Mouse (Mus musculus): Measurements from ENCODE around the gene Chst11. TPM values are rescaled to one million over a fixed set of nuclear protein-coding genes. Genes with fewer than 3 reads are reported as not detected.

The Chst11 gene
- polyA plus RNA-seq, 1 experiment from 2014 or later, result 2.0 TPM

- peaks cover 18% of the 10 kb centered on the region for H3K4me1 ChIP-seq (replicated peaks; ENCODE audit: control insufficient read depth, insufficient read depth, low read length)
- no peak overlapping the region for H3K4me2 ChIP-seq (ENCODE audit: low read length)
- no peaks in the 10 kb centered on the region; the same call in 1 of the 2 replicates for H3K9me3 ChIP-seq (ENCODE audit: control insufficient read depth, low read length)
- no peak overlapping the region for H3K27ac ChIP-seq (ENCODE audit: low read depth)
- no peak overlapping the region for H3K9ac ChIP-seq (ENCODE audit: low read length)
- H3K27me3 ChIP-seq (replicated peaks; ENCODE audit: control insufficient read depth, insufficient read depth, low read length), result no peaks in the 10 kb centered on the region
- 82% methylated on average over 9 of the region's 9 CpGs for WGBS
- no peak overlapping the region for H3K4me3 ChIP-seq (ENCODE audit: low read depth, low read length)
- no peaks in the 10 kb centered on the region for H3K36me3 ChIP-seq (ENCODE audit: control insufficient read depth, insufficient read depth, low read length)
- no peak for DNase-seq (ENCODE audit: low spot score)
- no peak for ATAC-seq (replicated peaks; ENCODE audit: low FRiP score, low TSS enrichment, low read depth)
Measured at GRCm38 (mm10) chr10:83153887-83154286, 168.6 kb downstream of the Chst11 start.

GRCm38 (mm10) chr10:83157289-83157688 lies 172.0 kb downstream of the Chst11 start:
- Histone ChIP-seq H3K27me3 (replicated peaks; ENCODE audit: control insufficient read depth, insufficient read depth, low read length) (no peaks in the 10 kb centered on the region), H3K9ac (ENCODE audit: low read length) (no peak overlapping the region), H3K4me2 (ENCODE audit: low read length) (no peak overlapping the region), H3K36me3 (ENCODE audit: control insufficient read depth, insufficient read depth, low read length) (no peaks in the 10 kb centered on the region), H3K27ac (ENCODE audit: low read depth) (no peak overlapping the region), H3K4me1 (replicated peaks; ENCODE audit: control insufficient read depth, insufficient read depth, low read length) (peaks cover 20% of the 10 kb centered on the region), H3K9me3 (ENCODE audit: control insufficient read depth, low read length) (no peaks in the 10 kb centered on the region; the same call in 1 of the 2 replicates), H3K4me3 (ENCODE audit: low read depth, low read length) (no peak overlapping the region)
- WGBS, result 72% methylated on average over 5 of the region's 5 CpGs
- ATAC-seq (replicated peaks; ENCODE audit: low FRiP score, low TSS enrichment, low read depth), result no peak
- no peak for DNase-seq (ENCODE audit: low spot score)

GRCm38 (mm10) chr10:83158322-83158721 lies 173.0 kb downstream of the Chst11 start:
- Histone ChIP-seq H3K4me3 (ENCODE audit: low read depth, low read length) (no peak overlapping the region), H3K4me1 (replicated peaks; ENCODE audit: control insufficient read depth, insufficient read depth, low read length) (peaks cover 20% of the 10 kb centered on the region), H3K27ac (ENCODE audit: low read depth) (no peak overlapping the region), H3K27me3 (replicated peaks; ENCODE audit: control insufficient read depth, insufficient read depth, low read length) (no peaks in the 10 kb centered on the region), H3K36me3 (ENCODE audit: control insufficient read depth, insufficient read depth, low read length) (no peaks in the 10 kb centered on the region), H3K9ac (ENCODE audit: low read length) (no peak overlapping the region), H3K9me3 (ENCODE audit: control insufficient read depth, low read length) (no peaks in the 10 kb centered on the region; the same call in 1 of the 2 replicates), H3K4me2 (ENCODE audit: low read length) (no peak overlapping the region)
- 71% methylated on average over 8 of the region's 8 CpGs for WGBS
- no peak for DNase-seq (ENCODE audit: low spot score)
- ATAC-seq (replicated peaks; ENCODE audit: low FRiP score, low TSS enrichment, low read depth), result no peak

- Histone ChIP-seq H3K27me3 (replicated peaks; ENCODE audit: control insufficient read depth, insufficient read depth, low read length) (no peaks in the 10 kb centered on the region), H3K9ac (ENCODE audit: low read length) (no peak overlapping the region), H3K4me1 (replicated peaks; ENCODE audit: control insufficient read depth, insufficient read depth, low read length) (peaks cover 20% of the 10 kb centered on the region), H3K36me3 (ENCODE audit: control insufficient read depth, insufficient read depth, low read length) (no peaks in the 10 kb centered on the region), H3K27ac (ENCODE audit: low read depth) (no peak overlapping the region), H3K4me3 (ENCODE audit: low read depth, low read length) (no peak overlapping the region), H3K4me2 (ENCODE audit: low read length) (no peak overlapping the region), H3K9me3 (ENCODE audit: control insufficient read depth, low read length) (no peaks in the 10 kb centered on the region; the same call in 1 of the 2 replicates)
- DNase-seq (ENCODE audit: low spot score) (no peak), ATAC-seq (replicated peaks; ENCODE audit: low FRiP score, low TSS enrichment, low read depth) (no peak)
- 82% methylated on average over 8 of the region's 8 CpGs for WGBS
Measured at GRCm38 (mm10) chr10:83159229-83159628, 173.9 kb downstream of the Chst11 start.

- 45% methylated on average over 10 of the region's 10 CpGs for WGBS
- no peaks in the 10 kb centered on the region for H3K36me3 ChIP-seq (ENCODE audit: control insufficient read depth, insufficient read depth, low read length)
- ATAC-seq (replicated peaks; ENCODE audit: low FRiP score, low TSS enrichment, low read depth) (no peak), DNase-seq (ENCODE audit: low spot score) (no peak)
- no peak overlapping the region for H3K27ac ChIP-seq (ENCODE audit: low read depth)
- H3K9ac ChIP-seq (ENCODE audit: low read length), result no peak overlapping the region
- no peaks in the 10 kb centered on the region for H3K27me3 ChIP-seq (replicated peaks; ENCODE audit: control insufficient read depth, insufficient read depth, low read length)
- H3K9me3 ChIP-seq (ENCODE audit: control insufficient read depth, low read length), result no peaks in the 10 kb centered on the region
- H3K4me1 ChIP-seq (replicated peaks; ENCODE audit: control insufficient read depth, insufficient read depth, low read length), result peaks cover 20% of the 10 kb centered on the region
- no peak overlapping the region for H3K4me2 ChIP-seq (ENCODE audit: low read length)
- H3K4me3 ChIP-seq (ENCODE audit: low read depth, low read length), result no peak overlapping the region
Measured at GRCm38 (mm10) chr10:83161656-83162365, 176.5 kb downstream of the Chst11 start.

- Histone ChIP-seq H3K9me3 (ENCODE audit: control insufficient read depth, low read length) (no peaks in the 10 kb centered on the region), H3K4me1 (replicated peaks; ENCODE audit: control insufficient read depth, insufficient read depth, low read length) (peaks cover 30% of the 10 kb centered on the region), H3K4me2 (ENCODE audit: low read length) (no peak overlapping the region), H3K9ac (ENCODE audit: low read length) (no peak overlapping the region), H3K27ac (ENCODE audit: low read depth) (no peak overlapping the region), H3K4me3 (ENCODE audit: low read depth, low read length) (no peak overlapping the region), H3K36me3 (ENCODE audit: control insufficient read depth, insufficient read depth, low read length) (no peaks in the 10 kb centered on the region), H3K27me3 (replicated peaks; ENCODE audit: control insufficient read depth, insufficient read depth, low read length) (no peaks in the 10 kb centered on the region)
- ATAC-seq (replicated peaks; ENCODE audit: low FRiP score, low TSS enrichment, low read depth) (no peak), DNase-seq (ENCODE audit: low spot score) (no peak)
- 46% methylated on average over 6 of the region's 6 CpGs for WGBS
Measured at GRCm38 (mm10) chr10:83163946-83164345, 178.6 kb downstream of the Chst11 start.

GRCm38 (mm10) chr10:83164901-83165435 lies 179.7 kb downstream of the Chst11 start:
- H3K36me3 ChIP-seq (ENCODE audit: control insufficient read depth, insufficient read depth, low read length), result no peaks in the 10 kb centered on the region
- no peak overlapping the region for H3K4me3 ChIP-seq (ENCODE audit: low read depth, low read length)
- H3K27me3 ChIP-seq (replicated peaks; ENCODE audit: control insufficient read depth, insufficient read depth, low read length), result no peaks in the 10 kb centered on the region
- H3K9ac ChIP-seq (ENCODE audit: low read length), result no peak overlapping the region
- H3K27ac ChIP-seq (ENCODE audit: low read depth), result no peak overlapping the region
- no peak overlapping the region for H3K4me2 ChIP-seq (ENCODE audit: low read length)
- 86% methylated on average over 9 of the region's 9 CpGs for WGBS
- ATAC-seq (replicated peaks; ENCODE audit: low FRiP score, low TSS enrichment, low read depth) (no peak), DNase-seq (ENCODE audit: low spot score) (no peak)
- H3K4me1 ChIP-seq (replicated peaks; ENCODE audit: control insufficient read depth, insufficient read depth, low read length), result peaks cover 30% of the 10 kb centered on the region
- no peaks in the 10 kb centered on the region for H3K9me3 ChIP-seq (ENCODE audit: control insufficient read depth, low read length)

GRCm38 (mm10) chr10:83165521-83166243 lies 180.4 kb downstream of the Chst11 start:
- no peak overlapping the region for H3K4me3 ChIP-seq (ENCODE audit: low read depth, low read length)
- peaks cover 26% of the 10 kb centered on the region for H3K4me1 ChIP-seq (replicated peaks; ENCODE audit: control insufficient read depth, insufficient read depth, low read length)
- ATAC-seq (replicated peaks; ENCODE audit: low FRiP score, low TSS enrichment, low read depth) (no peak), DNase-seq (ENCODE audit: low spot score) (no peak)
- H3K36me3 ChIP-seq (ENCODE audit: control insufficient read depth, insufficient read depth, low read length), result no peaks in the 10 kb centered on the region
- H3K9me3 ChIP-seq (ENCODE audit: control insufficient read depth, low read length), result no peaks in the 10 kb centered on the region
- H3K4me2 ChIP-seq (ENCODE audit: low read length), result no peak overlapping the region
- H3K9ac ChIP-seq (ENCODE audit: low read length), result no peak overlapping the region
- H3K27ac ChIP-seq (ENCODE audit: low read depth), result no peak overlapping the region
- WGBS, result 71% methylated on average over 11 of the region's 11 CpGs
- no peaks in the 10 kb centered on the region for H3K27me3 ChIP-seq (replicated peaks; ENCODE audit: control insufficient read depth, insufficient read depth, low read length)

All from intestine, embryonic 14.5 days (tissue).